14 mouse cellular contexts compared by ENCODE assay signal in the genomic region with DNA sequence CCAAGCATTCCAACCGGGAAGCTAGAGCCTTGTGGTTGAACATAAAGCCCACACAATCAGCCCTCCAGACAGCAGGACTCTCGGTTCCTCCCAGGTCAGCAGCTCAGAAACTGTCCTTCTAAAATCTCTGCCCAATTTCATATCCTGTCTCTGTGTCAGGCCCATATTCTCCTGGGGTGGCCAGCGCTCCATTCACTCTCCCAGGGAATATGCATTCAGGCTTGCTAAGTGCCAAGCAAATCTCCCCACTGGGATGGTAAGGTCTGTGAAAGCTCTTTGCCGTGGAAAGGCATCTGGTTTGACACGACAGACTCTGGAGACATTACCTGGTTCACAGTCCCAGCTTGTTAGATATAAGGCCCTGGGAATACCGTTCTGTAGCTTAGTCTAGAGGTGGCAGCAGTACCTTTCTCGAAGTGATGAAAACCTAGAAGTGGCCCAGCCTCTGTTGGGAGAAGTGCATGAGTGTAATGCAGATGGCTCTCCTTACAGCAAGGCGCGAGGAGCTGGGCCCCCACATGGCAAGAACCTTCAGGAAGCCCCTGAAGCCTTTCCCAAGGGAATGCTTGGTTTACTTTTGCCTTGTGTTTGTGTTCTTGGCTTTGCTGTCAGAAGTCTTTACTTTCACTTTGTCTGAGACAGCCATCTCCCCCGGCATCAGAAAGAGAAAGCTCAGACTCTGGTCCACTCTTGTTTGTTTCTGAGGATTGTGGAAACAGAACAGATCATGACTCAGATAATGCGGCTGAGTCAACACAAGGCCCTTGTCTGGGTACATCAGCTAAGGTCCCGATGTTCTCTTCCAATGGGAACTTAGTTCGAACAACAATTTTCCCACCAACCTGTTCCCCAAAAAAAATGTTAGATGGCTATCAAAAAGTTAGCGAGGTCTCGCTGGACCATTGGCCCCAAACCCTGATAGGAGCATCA. TPM values are rescaled to one million over a fixed set of nuclear protein-coding genes. Genes with fewer than 3 reads are reported as not detected.
A peak's percentile ranks its signal among the peaks of the same experiment; 100 is the strongest.
DNase-seq lines count a peak whose midpoint lies in the region; ATAC-seq and TF ChIP-seq lines count a peak whose summit lies in the region.
"Had no signal": no experiment of that assay in that cellular context is flagged by ENCODE, and none has a peak within 500 bp of the region (broad histone marks: within the 10 kb centered on the region; RNA-seq: fewer than 3 reads in every experiment).

No protein-coding gene starts in this region.

- intact Hi-C loops in left cerebral cortex, postnatal 14 days (cut with DNase I) = no loop called here

- no peak for TF ChIP-seq CTCF in forebrain, postnatal 0 days (IDR thresholded peaks at IDR 0.05; ENCODE audit: low read depth)

- WGBS in liver, embryonic 13.5 days (ENCODE audit: insufficient replicate concordance) = 52% methylated on average over 15 of the region's 15 CpGs
- 71% methylated on average over 15 of the region's 15 CpGs for WGBS in stomach, embryonic 15.5 days
- WGBS in forebrain, postnatal 0 days = 91% methylated on average over 15 of the region's 15 CpGs

- 0 out of 2 replicates have a peak, but pooled peaks have one; percentile 16 for ATAC-seq in cerebellum, adult (ENCODE audit: insufficient number of reproducible peaks, low FRiP score, low TSS enrichment)
- ATAC-seq in liver, embryonic 13.5 days (ENCODE audit: low read depth) = no peak
- no peak for ATAC-seq in stomach, embryonic 15.5 days (ENCODE audit: insufficient read depth, low FRiP score, low read depth)
- ATAC-seq in forebrain, postnatal 0 days = no peak
- ATAC-seq: hindbrain, postnatal 0 days had no signal

- no peaks in the 10 kb centered on the region for H3K9me3 ChIP-seq in liver, embryonic 13.5 days (replicated peaks)
- H3K9me3 ChIP-seq in stomach, embryonic 15.5 days = no peaks in the 10 kb centered on the region
- no peaks in the 10 kb centered on the region for H3K9me3 ChIP-seq in forebrain, postnatal 0 days (ENCODE audit: low read length)
- H3K9me3 ChIP-seq: limb, embryonic 15.5 days; neural tube, embryonic 13.5 days had no signal

- H3K36me3 ChIP-seq in liver, embryonic 13.5 days = no peaks in the 10 kb centered on the region
- no peaks in the 10 kb centered on the region for H3K36me3 ChIP-seq in stomach, embryonic 15.5 days
- H3K36me3 ChIP-seq in forebrain, postnatal 0 days (ENCODE audit: insufficient read depth) = no peaks in the 10 kb centered on the region
- H3K36me3 ChIP-seq: limb, embryonic 15.5 days; neural tube, embryonic 13.5 days had no signal

- H3K9ac ChIP-seq in liver, embryonic 13.5 days = no peak overlapping the region
- no peak overlapping the region for H3K9ac ChIP-seq in stomach, embryonic 15.5 days
- no peak overlapping the region for H3K9ac ChIP-seq in forebrain, postnatal 0 days
- H3K9ac ChIP-seq: limb, embryonic 15.5 days; neural tube, embryonic 13.5 days had no signal

- peak overlapping the region; percentile 8; the same call in 1 of the 2 replicates for H3K4me2 ChIP-seq in liver, embryonic 13.5 days
- H3K4me2 ChIP-seq in stomach, embryonic 15.5 days = 0 out of 2 replicates have a peak overlapping the region, but pooled peaks have one; percentile 12
- no peak overlapping the region for H3K4me2 ChIP-seq in forebrain, postnatal 0 days (ENCODE audit: low read depth)
- H3K4me2 ChIP-seq: limb, embryonic 15.5 days; neural tube, embryonic 13.5 days had no signal

- no peak for DNase-seq in cerebellum, adult 11 months
- DNase-seq in liver, embryonic 13.5 days = no peak
- DNase-seq in liver = no peak
- DNase-seq in cerebellum, postnatal 14 days = peak; percentile 46 to 52
- DNase-seq in forebrain, postnatal 0 days = no peak
- DNase-seq in left cerebral cortex, postnatal 14 days (ENCODE audit: low spot score in 2 of 2) = no peak
- DNase-seq: adrenal gland, postnatal 14 days; midbrain, embryonic 14.5 days; right cerebral cortex, postnatal 25 days had no signal

- no peaks in the 10 kb centered on the region for H3K27me3 ChIP-seq in liver, embryonic 13.5 days
- H3K27me3 ChIP-seq in stomach, embryonic 15.5 days (replicated peaks) = no peaks in the 10 kb centered on the region
- no peaks in the 10 kb centered on the region for H3K27me3 ChIP-seq in forebrain, postnatal 0 days (ENCODE audit: insufficient read depth, low read length)
- H3K27me3 ChIP-seq: limb, embryonic 15.5 days; neural tube, embryonic 13.5 days had no signal

- H3K4me1 ChIP-seq in liver, embryonic 13.5 days (replicated peaks) = peaks cover 10% of the 10 kb centered on the region; the same call in 1 of the 2 replicates
- H3K4me1 ChIP-seq in stomach, embryonic 15.5 days = no peaks in the 10 kb centered on the region
- no peaks in the 10 kb centered on the region for H3K4me1 ChIP-seq in forebrain, postnatal 0 days (ENCODE audit: insufficient read depth)
- H3K4me1 ChIP-seq: limb, embryonic 15.5 days; neural tube, embryonic 13.5 days had no signal

- no peak overlapping the region for H3K4me3 ChIP-seq in liver, embryonic 13.5 days (replicated peaks)
- no peak overlapping the region for H3K4me3 ChIP-seq in stomach, embryonic 15.5 days (replicated peaks)
- no peak overlapping the region for H3K4me3 ChIP-seq in forebrain, postnatal 0 days (ENCODE audit: low read depth, low read length)
- H3K4me3 ChIP-seq: limb, embryonic 15.5 days; neural tube, embryonic 13.5 days had no signal

- H3K27ac ChIP-seq in liver, embryonic 13.5 days = 0 out of 2 replicates have a peak overlapping the region, but pooled peaks have one; percentile 5
- no peak overlapping the region for H3K27ac ChIP-seq in stomach, embryonic 15.5 days
- no peak overlapping the region for H3K27ac ChIP-seq in forebrain, postnatal 0 days (ENCODE audit: low read depth, low read length)
- H3K27ac ChIP-seq: hindbrain, postnatal 0 days; limb, embryonic 15.5 days; neural tube, embryonic 13.5 days had no signal

RNA-seq across cellular contexts. Expression of gene Gclm, which starts 36.8 kb away (rescaled TPM):
- 455 and 466 TPM in 2 replicates for polyA plus RNA-seq in liver, embryonic 13.5 days (2015; fragmentation: Nextera tagmentation; extraction: Ambion mirVana)
- polyA plus RNA-seq in stomach, embryonic 15.5 days (2015; fragmentation: Nextera tagmentation; extraction: Ambion mirVana) = 82.8 and 119 TPM in 2 replicates
- 20.5 and 29.4 TPM in 2 replicates for total RNA-seq in forebrain, postnatal 0 days (2014; rRNA removed)
- polyA plus RNA-seq in forebrain, postnatal 0 days (2015; fragmentation: Nextera tagmentation; extraction: Ambion mirVana) = 40.1 and 58.3 TPM in 2 replicates
- 10 to 100 TPM; 59.3 to 65.2 TPM for total RNA-seq in left cerebral cortex, postnatal 14 days (2021)

Comparison
In these comparisons a context has a peak if more than half of its experiments do, and no peak if none do; other contexts are left out.
1. DNase-seq: peak in cerebellum, postnatal 14 days (2 of 2); none in cerebellum, adult 11 months (single experiment), liver, embryonic 13.5 days (single experiment), liver (single experiment), forebrain, postnatal 0 days (single experiment) and left cerebral cortex, postnatal 14 days (0 of 2).